Mouse (Mus musculus): ENCODE data around the gene Rer1. TPM values are rescaled to one million over a fixed set of nuclear protein-coding genes. Genes with fewer than 3 reads are reported as not detected.

Gene Rer1
- polyA plus RNA-seq, 1 experiment: 125 TPM

DNA sequence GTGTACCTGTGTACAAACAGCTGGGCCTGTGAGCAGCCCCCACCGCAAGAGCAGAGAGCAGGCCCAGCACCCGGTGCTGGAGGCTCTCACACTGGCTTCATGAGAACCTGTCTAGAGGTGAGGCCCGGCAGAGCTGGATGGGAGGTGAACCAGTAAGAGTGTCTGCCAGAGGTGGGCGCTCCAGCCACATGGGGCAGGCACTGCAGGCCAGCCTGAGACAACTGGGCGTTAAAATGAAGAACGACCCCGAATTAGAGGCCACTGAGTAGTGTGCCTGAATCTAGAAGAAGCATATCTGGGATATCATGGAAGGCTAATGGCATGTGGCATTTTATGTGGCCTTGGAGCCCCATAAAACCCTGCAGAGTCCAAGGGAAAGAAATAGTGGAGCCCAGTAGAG, 33.9 kb upstream of the Rer1 start:
- TF ChIP-seq MYOG (IDR thresholded peaks at IDR 0.05; ENCODE audit: control insufficient read depth, extremely low read depth, insufficient read length): no peak
- no peak for TF ChIP-seq MAX (IDR thresholded peaks at IDR 0.05)
- TF ChIP-seq FOSL1 (IDR thresholded peaks at IDR 0.05; ENCODE audit: insufficient read depth, low read length, poor library complexity, severe bottlenecking): no peak
- no peak for TF ChIP-seq CEBPB (IDR thresholded peaks at IDR 0.05; ENCODE audit: low read depth)
- TF ChIP-seq CTCF (IDR thresholded peaks at IDR 0.05; ENCODE audit: control insufficient read depth, insufficient read depth, insufficient read length): no peak
- no peak for TF ChIP-seq USF1 (IDR thresholded peaks at IDR 0.05; ENCODE audit: low read depth)
- TF ChIP-seq MYOD1 (IDR thresholded peaks at IDR 0.05; ENCODE audit: control insufficient read depth, insufficient read length, low read depth): no peak
- no peaks in the 10 kb centered on the region for H3K79me3 ChIP-seq (ENCODE audit: low read depth)
- no peaks in the 10 kb centered on the region for H3K79me2 ChIP-seq (ENCODE audit: control insufficient read depth, insufficient read depth)
- H3K36me3 ChIP-seq (ENCODE audit: control insufficient read depth, insufficient read depth): no peaks in the 10 kb centered on the region
- H3K4me3 ChIP-seq (ENCODE audit: insufficient read depth, poor library complexity, severe bottlenecking): no peak overlapping the region
- H3K27me3 ChIP-seq (ENCODE audit: control insufficient read depth, insufficient read depth, insufficient read length): no peaks in the 10 kb centered on the region
- no peak overlapping the region for H3ac ChIP-seq (ENCODE audit: control insufficient read depth, insufficient read length, low read depth)

DNA sequence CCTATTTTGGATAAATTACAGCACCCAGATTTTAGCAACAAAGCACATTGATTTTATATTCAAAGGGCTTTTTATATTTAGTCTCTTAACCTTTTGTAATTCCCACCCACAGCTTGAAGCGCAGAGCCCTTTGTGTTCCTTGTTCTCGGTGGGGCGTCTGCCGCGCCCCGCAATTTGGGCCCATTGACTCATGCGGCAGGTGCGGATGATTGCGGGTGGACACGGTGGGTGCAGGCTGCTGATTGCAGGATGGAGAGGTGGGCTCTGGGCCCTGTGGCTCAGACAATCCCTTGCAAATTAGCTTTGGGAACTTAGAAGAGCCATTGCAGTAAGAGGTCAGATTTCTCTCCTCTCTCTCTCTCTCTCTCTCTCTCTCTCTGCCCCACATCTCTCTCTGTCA, 32.1 kb upstream of the Rer1 start:
- Histone ChIP-seq H3ac (ENCODE audit: control insufficient read depth, insufficient read length, low read depth) (no peak overlapping the region), H3K36me3 (ENCODE audit: control insufficient read depth, insufficient read depth) (no peaks in the 10 kb centered on the region), H3K27me3 (ENCODE audit: control insufficient read depth, insufficient read depth, insufficient read length) (no peaks in the 10 kb centered on the region), H3K79me3 (ENCODE audit: low read depth) (no peaks in the 10 kb centered on the region), H3K4me3 (ENCODE audit: insufficient read depth, poor library complexity, severe bottlenecking) (no peak overlapping the region), H3K79me2 (ENCODE audit: control insufficient read depth, insufficient read depth) (no peaks in the 10 kb centered on the region)
- TF ChIP-seq MYOD1 (IDR thresholded peaks at IDR 0.05; ENCODE audit: control insufficient read depth, insufficient read length, low read depth): peak; percentile 70
- no peak for TF ChIP-seq CTCF (IDR thresholded peaks at IDR 0.05; ENCODE audit: control insufficient read depth, insufficient read depth, insufficient read length)

DNA sequence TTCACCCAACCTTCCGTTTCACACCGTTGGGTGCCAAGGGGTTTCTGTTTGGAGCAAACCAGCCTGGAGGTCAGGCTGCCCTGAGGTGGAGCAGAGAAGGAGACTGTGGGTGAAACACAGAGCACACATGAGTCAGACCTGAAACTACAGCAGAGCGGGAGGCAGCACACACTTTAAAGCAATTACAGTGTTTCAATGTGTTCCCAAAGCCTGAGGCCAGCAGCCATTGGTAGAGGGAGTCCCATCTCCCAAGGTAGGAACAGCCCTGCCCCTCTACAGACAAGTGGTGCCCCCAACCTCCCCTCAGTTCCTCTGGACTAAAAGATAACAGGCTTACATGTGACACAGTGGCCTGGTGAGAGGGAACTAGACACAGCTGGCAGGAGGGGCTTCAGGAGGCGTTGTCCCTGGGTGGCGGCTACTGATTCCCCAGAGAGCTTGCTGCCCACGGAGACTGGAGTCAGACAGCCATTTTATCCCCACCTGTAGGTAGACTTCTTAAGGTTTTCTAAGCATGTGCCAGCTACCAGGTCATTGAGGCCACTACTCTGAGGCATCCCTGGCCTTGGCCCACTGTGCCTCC, 31.3 kb upstream of the Rer1 start:
- Histone ChIP-seq H3K27me3 (ENCODE audit: control insufficient read depth, insufficient read depth, insufficient read length) (no peaks in the 10 kb centered on the region), H3ac (ENCODE audit: control insufficient read depth, insufficient read length, low read depth) (no peak overlapping the region), H3K79me3 (ENCODE audit: low read depth) (no peaks in the 10 kb centered on the region), H3K4me3 (ENCODE audit: insufficient read depth, poor library complexity, severe bottlenecking) (no peak overlapping the region), H3K79me2 (ENCODE audit: control insufficient read depth, insufficient read depth) (no peaks in the 10 kb centered on the region), H3K36me3 (ENCODE audit: control insufficient read depth, insufficient read depth) (no peaks in the 10 kb centered on the region)
- no peak for TF ChIP-seq CEBPB (IDR thresholded peaks at IDR 0.05; ENCODE audit: low read depth)
- no peak for TF ChIP-seq MYOD1 (IDR thresholded peaks at IDR 0.05; ENCODE audit: control insufficient read depth, insufficient read length, low read depth)
- TF ChIP-seq CTCF (IDR thresholded peaks at IDR 0.05; ENCODE audit: control insufficient read depth, insufficient read depth, insufficient read length): no peak
- TF ChIP-seq FOSL1 (IDR thresholded peaks at IDR 0.05; ENCODE audit: insufficient read depth, low read length, poor library complexity, severe bottlenecking): no peak
- no peak for TF ChIP-seq USF1 (IDR thresholded peaks at IDR 0.05; ENCODE audit: low read depth)
- TF ChIP-seq MAX (IDR thresholded peaks at IDR 0.05): no peak
- TF ChIP-seq MYOG (IDR thresholded peaks at IDR 0.05; ENCODE audit: control insufficient read depth, extremely low read depth, insufficient read length): no peak

DNA sequence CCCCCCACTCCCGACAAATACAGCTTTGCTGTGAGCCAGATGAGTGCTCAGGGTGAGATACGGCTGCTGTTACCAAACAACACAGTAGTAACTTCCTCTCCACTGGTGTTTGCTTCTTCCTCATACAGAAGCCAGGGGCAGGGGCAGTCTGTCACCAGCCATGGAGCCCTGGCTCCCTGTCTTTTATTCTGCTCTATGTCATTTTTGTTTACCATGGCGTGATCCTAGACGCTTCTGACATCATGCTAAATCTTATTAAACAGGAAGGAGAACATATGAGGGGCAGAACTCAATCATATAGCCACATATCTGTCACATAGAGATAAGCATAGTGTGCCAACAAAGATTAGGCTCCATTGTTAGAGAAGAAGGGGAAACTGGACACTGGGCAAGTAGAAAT, 30.4 kb upstream of the Rer1 start:
- H3K79me2 ChIP-seq (ENCODE audit: control insufficient read depth, insufficient read depth): no peaks in the 10 kb centered on the region
- H3ac ChIP-seq (ENCODE audit: control insufficient read depth, insufficient read length, low read depth): no peak overlapping the region
- no peaks in the 10 kb centered on the region for H3K79me3 ChIP-seq (ENCODE audit: low read depth)
- no peaks in the 10 kb centered on the region for H3K27me3 ChIP-seq (ENCODE audit: control insufficient read depth, insufficient read depth, insufficient read length)
- TF ChIP-seq USF1 (IDR thresholded peaks at IDR 0.05; ENCODE audit: low read depth) (no peak), CEBPB (IDR thresholded peaks at IDR 0.05; ENCODE audit: low read depth) (no peak), MYOD1 (IDR thresholded peaks at IDR 0.05; ENCODE audit: control insufficient read depth, insufficient read length, low read depth) (no peak), MYOG (IDR thresholded peaks at IDR 0.05; ENCODE audit: control insufficient read depth, extremely low read depth, insufficient read length) (no peak), MAX (IDR thresholded peaks at IDR 0.05) (no peak), CTCF (IDR thresholded peaks at IDR 0.05; ENCODE audit: control insufficient read depth, insufficient read depth, insufficient read length) (no peak), FOSL1 (IDR thresholded peaks at IDR 0.05; ENCODE audit: insufficient read depth, low read length, poor library complexity, severe bottlenecking) (no peak)
- H3K4me3 ChIP-seq (ENCODE audit: insufficient read depth, poor library complexity, severe bottlenecking): no peak overlapping the region
- no peaks in the 10 kb centered on the region for H3K36me3 ChIP-seq (ENCODE audit: control insufficient read depth, insufficient read depth)

DNA sequence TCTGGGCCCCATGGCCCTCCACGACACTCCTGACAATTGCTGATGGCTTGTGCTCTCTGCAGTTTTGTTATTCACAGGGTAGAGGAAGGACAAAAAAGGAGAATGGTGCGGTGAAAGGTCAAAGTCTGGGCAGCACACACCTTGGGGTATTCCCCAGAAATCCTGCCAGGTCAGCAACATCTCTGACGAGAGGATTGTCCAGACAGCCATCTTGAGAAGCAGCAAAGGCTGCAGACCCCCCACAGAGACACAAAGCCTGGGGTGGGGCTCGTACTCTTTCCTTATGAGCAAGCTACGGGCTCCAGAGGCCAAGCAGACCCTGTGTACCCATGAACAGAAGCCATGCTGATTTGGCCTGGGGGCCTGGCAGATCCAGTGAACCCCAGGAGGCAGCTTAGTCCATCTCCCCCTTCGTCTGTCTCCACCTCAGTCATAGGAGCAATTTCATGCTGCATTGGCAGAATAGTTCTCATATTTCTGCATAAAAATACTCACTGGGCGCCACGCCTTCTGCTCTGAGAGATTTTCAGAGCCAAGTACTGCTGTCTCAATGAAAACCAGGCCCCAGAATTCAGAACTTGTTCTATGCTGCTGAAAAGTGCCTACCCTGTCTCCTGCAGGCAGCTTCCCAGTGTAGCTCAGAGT, 27.7 kb upstream of the Rer1 start:
- Histone ChIP-seq H3K79me3 (ENCODE audit: low read depth) (no peaks in the 10 kb centered on the region), H3K79me2 (ENCODE audit: control insufficient read depth, insufficient read depth) (no peaks in the 10 kb centered on the region), H3ac (ENCODE audit: control insufficient read depth, insufficient read length, low read depth) (no peak overlapping the region), H3K27me3 (ENCODE audit: control insufficient read depth, insufficient read depth, insufficient read length) (no peaks in the 10 kb centered on the region), H3K4me3 (ENCODE audit: insufficient read depth, poor library complexity, severe bottlenecking) (no peak overlapping the region), H3K36me3 (ENCODE audit: control insufficient read depth, insufficient read depth) (no peaks in the 10 kb centered on the region)
- TF ChIP-seq FOSL1 (IDR thresholded peaks at IDR 0.05; ENCODE audit: insufficient read depth, low read length, poor library complexity, severe bottlenecking): no peak
- no peak for TF ChIP-seq USF1 (IDR thresholded peaks at IDR 0.05; ENCODE audit: low read depth)
- TF ChIP-seq MYOG (IDR thresholded peaks at IDR 0.05; ENCODE audit: control insufficient read depth, extremely low read depth, insufficient read length): no peak
- no peak for TF ChIP-seq CEBPB (IDR thresholded peaks at IDR 0.05; ENCODE audit: low read depth)
- TF ChIP-seq MAX (IDR thresholded peaks at IDR 0.05): no peak
- TF ChIP-seq MYOD1 (IDR thresholded peaks at IDR 0.05; ENCODE audit: control insufficient read depth, insufficient read length, low read depth): no peak
- TF ChIP-seq CTCF (IDR thresholded peaks at IDR 0.05; ENCODE audit: control insufficient read depth, insufficient read depth, insufficient read length): no peak

DNA sequence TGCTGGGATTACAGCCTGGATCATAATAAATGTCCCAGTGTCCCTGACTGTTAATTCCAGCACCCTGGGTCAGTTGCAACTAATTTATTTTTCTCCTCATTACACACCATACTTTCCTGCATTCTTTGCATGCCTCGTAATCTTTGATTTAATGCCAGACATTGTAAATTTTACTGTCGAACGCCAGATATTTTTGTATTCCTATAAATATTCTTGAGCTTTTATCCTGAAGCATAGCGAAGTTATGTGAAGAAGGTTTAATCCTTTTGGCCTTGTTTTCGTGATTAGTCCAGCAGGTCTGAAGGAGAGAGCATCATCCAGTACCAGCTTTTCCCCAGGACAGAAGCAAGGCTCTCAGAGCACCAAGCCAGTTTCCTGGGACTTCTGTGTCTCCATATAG, 23.3 kb upstream of the Rer1 start:
- Histone ChIP-seq H3K27me3 (ENCODE audit: control insufficient read depth, insufficient read depth, insufficient read length) (no peaks in the 10 kb centered on the region), H3ac (ENCODE audit: control insufficient read depth, insufficient read length, low read depth) (no peak overlapping the region), H3K79me3 (ENCODE audit: low read depth) (no peaks in the 10 kb centered on the region), H3K36me3 (ENCODE audit: control insufficient read depth, insufficient read depth) (no peaks in the 10 kb centered on the region), H3K4me3 (ENCODE audit: insufficient read depth, poor library complexity, severe bottlenecking) (no peak overlapping the region), H3K79me2 (ENCODE audit: control insufficient read depth, insufficient read depth) (no peaks in the 10 kb centered on the region)
- TF ChIP-seq MYOG (IDR thresholded peaks at IDR 0.05; ENCODE audit: control insufficient read depth, extremely low read depth, insufficient read length) (no peak), CEBPB (IDR thresholded peaks at IDR 0.05; ENCODE audit: low read depth) (no peak), MYOD1 (IDR thresholded peaks at IDR 0.05; ENCODE audit: control insufficient read depth, insufficient read length, low read depth) (no peak), MAX (IDR thresholded peaks at IDR 0.05) (no peak)
